Mouse (Mus musculus) forebrain, embryonic 11.5 days (tissue): ENCODE measurements around the gene Itgb3bp. TPM values are rescaled to one million over a fixed set of nuclear protein-coding genes. Genes with fewer than 3 reads are reported as not detected.

ENCODE experiments used
- ATAC-seq: fragments of 200-750 bp; cut with Nextera tagmentation; replicated peaks from 2 replicates; pipeline ENCODE4 v1.8.0; 2017; ENCODE audit warnings: moderate TSS enrichment; ENCODE audit not compliant: low FRiP score
- DNase-seq: peaks from one replicate; pipeline ENCODE4 v3.0.0-alpha.2; 2017; ENCODE audit warnings: low spot score
- H3K27ac ChIP-seq: fragments of 300-500 bp; sonication (generic); 2 replicates; pipeline ENCODE4 v1.5.1; 2014; ENCODE audit warnings: low read depth, low read length
- H3K27me3 ChIP-seq: fragments of 300-500 bp; sonication (generic); 2 replicates; pipeline ENCODE4 v1.6.1; 2014; ENCODE audit warnings: mild to moderate bottlenecking, low read length, mixed read lengths; ENCODE audit not compliant: control insufficient read depth, insufficient read depth
- H3K36me3 ChIP-seq: fragments of 300-500 bp; sonication (generic); 2 replicates; pipeline ENCODE4 v1.6.1; 2014; ENCODE audit warnings: mild to moderate bottlenecking, low read length, moderate library complexity, mixed read lengths; ENCODE audit not compliant: control insufficient read depth, insufficient read depth
- H3K4me1 ChIP-seq: fragments of 300-500 bp; sonication (generic); replicated peaks from 2 replicates; pipeline ENCODE4 v1.6.1; 2014; ENCODE audit warnings: low read length, mixed read lengths; ENCODE audit not compliant: control insufficient read depth, insufficient read depth
- H3K4me2 ChIP-seq: fragments of 300-500 bp; sonication (generic); 2 replicates; pipeline ENCODE4 v1.6.1; 2014; ENCODE audit warnings: low read depth, mild to moderate bottlenecking, low read length, moderate library complexity, mixed read lengths; ENCODE audit not compliant: severe bottlenecking
- H3K4me3 ChIP-seq: fragments of 300-500 bp; sonication (generic); 2 replicates; pipeline ENCODE4 v1.5.1; 2014; ENCODE audit warnings: low read depth, low read length
- H3K9ac ChIP-seq: fragments of 300-500 bp; sonication (generic); 2 replicates; pipeline ENCODE4 v1.6.1; 2014; ENCODE audit warnings: low read length
- H3K9me3 ChIP-seq: fragments of 300-500 bp; sonication (generic); 2 replicates; pipeline ENCODE4 v1.6.1; 2016; ENCODE audit warnings: low read length, mixed read lengths; ENCODE audit not compliant: control insufficient read depth
- WGBS: fragments of 180-500 bp; shearing (Covaris S2); extraction: QIAGEN DNeasy Blood & Tissue Kit; methylation state at CpG from one replicate; pipeline ENCODE4 v1.1.7; 2014; 5-methylcytosine and 5-hydroxymethylcytosine counted together
- polyA plus RNA-seq: library from polyadenylated mRNA; unstranded; fragments of >200 nt; fragmentation: Nextera tagmentation; extraction: Ambion mirVana; gene quantifications from 2 replicates; pipeline ENCODE4 v1.2.1, GENCODE M21; 2014

Gene Itgb3bp
- polyA plus RNA-seq: 51.0 and 57.3 TPM in 2 replicates

DNA sequence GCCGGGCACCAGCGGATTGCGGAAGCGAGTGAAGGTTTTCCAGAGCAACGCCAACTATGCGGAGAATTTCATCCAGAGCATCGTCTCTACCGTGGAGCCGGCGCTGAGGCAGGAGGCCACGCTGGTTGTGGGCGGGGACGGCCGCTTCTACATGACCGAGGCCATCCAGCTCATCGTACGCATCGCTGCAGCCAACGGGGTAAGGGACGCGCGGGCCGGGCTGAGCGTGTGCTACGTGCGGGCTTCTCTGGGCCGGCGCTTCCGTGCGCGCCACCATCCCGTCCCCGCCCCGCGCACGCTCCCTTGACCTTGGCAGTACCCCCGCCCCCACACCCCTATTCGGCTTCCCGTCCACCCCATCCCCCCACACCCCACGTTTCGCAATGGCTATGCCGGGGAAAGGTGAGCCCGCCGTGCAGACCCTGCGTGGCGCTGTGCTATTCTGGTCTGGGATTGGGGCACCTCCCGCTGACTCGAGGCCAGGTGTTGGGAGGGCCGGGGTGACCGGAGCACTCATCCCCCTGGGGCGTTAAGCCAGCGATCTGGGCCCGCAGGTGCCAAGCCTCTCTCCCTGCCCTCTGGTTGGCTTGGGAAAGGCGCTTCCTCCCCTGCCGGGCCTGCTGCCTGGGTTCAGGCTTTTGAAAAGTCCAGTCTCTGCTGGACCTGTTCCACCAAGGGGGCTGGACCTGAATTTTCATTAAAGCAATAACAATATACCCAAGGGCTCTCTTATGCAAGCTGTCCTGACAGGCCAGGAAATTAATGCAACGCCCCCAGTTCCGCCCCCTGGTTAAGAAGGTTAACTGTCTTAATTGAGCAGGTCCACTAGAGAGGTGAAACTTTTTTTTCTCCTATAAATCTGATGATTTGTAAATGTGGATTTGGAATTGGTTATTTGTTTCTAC, at the start of gene Itgb3bp:
TSS of gene Itgb3bp (minus strand) at position 201 of the 905 bp plus-strand sequence.
- ATAC-seq: peak; percentile 92

DNA sequence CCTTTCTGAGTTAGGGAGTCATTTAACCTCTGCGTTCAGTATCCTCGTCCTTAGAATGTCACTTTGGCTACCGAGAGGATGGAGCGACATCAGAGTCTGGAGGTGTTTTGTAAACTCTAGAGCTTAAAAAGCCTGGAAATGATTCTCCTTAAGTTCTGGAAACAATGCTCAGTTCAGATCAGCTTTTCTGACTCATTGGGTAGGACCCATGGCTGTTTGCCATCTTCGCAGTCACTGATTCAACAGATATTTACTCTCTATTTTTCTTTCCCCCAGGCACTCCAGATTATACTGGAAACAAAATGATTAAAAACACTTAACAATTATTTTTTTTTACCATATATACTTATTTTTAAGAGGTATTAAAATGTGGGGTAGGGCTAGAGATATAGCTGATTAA, 49.7 kb upstream of the Itgb3bp start:
- Histone ChIP-seq H3K9ac (no peak overlapping the region), H3K4me2 (no peak overlapping the region), H3K27me3 (no peaks in the 10 kb centered on the region), H3K4me3 (no peak overlapping the region), H3K36me3 (no peaks in the 10 kb centered on the region), H3K9me3 (no peaks in the 10 kb centered on the region), H3K27ac (no peak overlapping the region), H3K4me1 (no peaks in the 10 kb centered on the region)
- DNase-seq: no peak
- no peak for ATAC-seq
- WGBS: 92% methylated on average over 5 of the region's 5 CpGs

More for the DNA sequence above, at the start of gene Itgb3bp:
- 1% methylated on average over 56 of the region's 57 CpGs for WGBS
- Histone ChIP-seq H3K4me1 (no peaks in the 10 kb centered on the region), H3K9me3 (no peaks in the 10 kb centered on the region), H3K9ac (peak within 1 kb of the TSS; percentile 77), H3K4me3 (peak within 1 kb of the TSS; percentile 61), H3K27ac (peak within 1 kb of the TSS; percentile 70), H3K4me2 (peak within 1 kb of the TSS; percentile 92), H3K27me3 (no peaks in the 10 kb centered on the region), H3K36me3 (no peaks in the 10 kb centered on the region)
- peak; percentile 86 for DNase-seq

DNA sequence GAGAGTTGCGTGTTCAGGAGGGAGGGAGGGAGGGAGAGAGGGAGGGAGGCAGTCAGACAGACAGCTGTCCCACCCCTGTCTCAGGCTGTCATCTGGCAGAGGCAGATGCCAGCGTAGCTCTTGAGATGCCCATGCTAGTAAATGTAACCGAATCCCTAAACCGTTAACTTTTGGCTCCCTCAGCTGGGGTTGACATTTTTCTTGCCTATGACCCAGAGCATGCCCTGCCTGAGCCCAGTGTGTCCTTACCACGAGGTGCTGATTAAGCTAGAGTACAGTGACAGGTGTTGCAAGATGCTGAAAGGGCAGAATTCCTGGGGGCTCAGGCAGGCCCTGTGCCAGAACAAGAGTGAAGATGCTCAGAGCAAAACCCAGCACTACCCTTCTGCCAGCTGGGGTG, 44.8 kb upstream of the Itgb3bp start:
- no peak for DNase-seq
- H3K27ac ChIP-seq: no peak overlapping the region
- 72% methylated on average over 5 of the region's 5 CpGs for WGBS
- no peaks in the 10 kb centered on the region for H3K4me1 ChIP-seq
- no peaks in the 10 kb centered on the region for H3K27me3 ChIP-seq
- ATAC-seq: no peak
- H3K9me3 ChIP-seq: no peaks in the 10 kb centered on the region
- H3K9ac ChIP-seq: no peak overlapping the region
- no peak overlapping the region for H3K4me3 ChIP-seq
- H3K4me2 ChIP-seq: no peak overlapping the region
- no peaks in the 10 kb centered on the region for H3K36me3 ChIP-seq

DNA sequence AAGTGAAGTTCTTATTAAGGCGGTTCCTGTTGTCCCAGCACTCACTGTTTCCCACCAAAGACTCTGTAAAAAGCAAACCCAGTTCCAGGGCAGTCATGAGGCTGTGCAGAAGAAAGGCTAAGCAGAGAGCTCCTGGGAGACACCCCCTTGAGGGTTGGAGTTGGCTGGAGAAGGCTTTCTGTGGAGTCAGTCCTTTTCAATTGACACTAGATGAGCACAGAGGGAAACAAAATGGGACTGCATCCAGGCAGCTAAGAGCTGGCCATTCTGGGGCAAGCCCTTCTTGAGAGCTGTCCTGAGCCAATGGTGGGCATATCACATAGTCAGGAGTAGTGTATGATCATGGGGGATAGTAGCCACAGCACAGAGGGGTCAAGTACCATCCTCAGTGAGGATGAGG, 44.3 kb upstream of the Itgb3bp start:
- H3K4me1 ChIP-seq: no peaks in the 10 kb centered on the region
- no peaks in the 10 kb centered on the region for H3K27me3 ChIP-seq
- WGBS: 91% methylated on average over 1 of the region's 1 CpGs
- DNase-seq: no peak
- H3K4me2 ChIP-seq: no peak overlapping the region
- H3K36me3 ChIP-seq: no peaks in the 10 kb centered on the region
- no peak overlapping the region for H3K4me3 ChIP-seq
- H3K27ac ChIP-seq: no peak overlapping the region
- no peak overlapping the region for H3K9ac ChIP-seq
- no peaks in the 10 kb centered on the region for H3K9me3 ChIP-seq
- no peak for ATAC-seq

- no peaks in the 10 kb centered on the region for H3K36me3 ChIP-seq
- ATAC-seq (no peak), DNase-seq (no peak)
- no peak overlapping the region for H3K4me3 ChIP-seq
- H3K9me3 ChIP-seq: no peaks in the 10 kb centered on the region
- H3K27ac ChIP-seq: no peak overlapping the region
- H3K9ac ChIP-seq: no peak overlapping the region
- H3K4me2 ChIP-seq: no peak overlapping the region
- H3K27me3 ChIP-seq: no peaks in the 10 kb centered on the region
- no peaks in the 10 kb centered on the region for H3K4me1 ChIP-seq
- WGBS: 91% methylated on average over 6 of the region's 6 CpGs
Observed at GRCm38 (mm10) chr4:99972886-99973285, 43.3 kb upstream of the Itgb3bp start.

- WGBS: 83% methylated on average over 4 of the region's 4 CpGs
- no peak overlapping the region for H3K9ac ChIP-seq
- H3K4me1 ChIP-seq: no peaks in the 10 kb centered on the region
- no peak for DNase-seq
- H3K4me3 ChIP-seq: no peak overlapping the region
- H3K4me2 ChIP-seq: no peak overlapping the region
- ATAC-seq: no peak
- H3K36me3 ChIP-seq: no peaks in the 10 kb centered on the region
- H3K9me3 ChIP-seq: no peaks in the 10 kb centered on the region
- no peak overlapping the region for H3K27ac ChIP-seq
- no peaks in the 10 kb centered on the region for H3K27me3 ChIP-seq
Observed at GRCm38 (mm10) chr4:99970097-99970496, 40.5 kb upstream of the Itgb3bp start.

DNA sequence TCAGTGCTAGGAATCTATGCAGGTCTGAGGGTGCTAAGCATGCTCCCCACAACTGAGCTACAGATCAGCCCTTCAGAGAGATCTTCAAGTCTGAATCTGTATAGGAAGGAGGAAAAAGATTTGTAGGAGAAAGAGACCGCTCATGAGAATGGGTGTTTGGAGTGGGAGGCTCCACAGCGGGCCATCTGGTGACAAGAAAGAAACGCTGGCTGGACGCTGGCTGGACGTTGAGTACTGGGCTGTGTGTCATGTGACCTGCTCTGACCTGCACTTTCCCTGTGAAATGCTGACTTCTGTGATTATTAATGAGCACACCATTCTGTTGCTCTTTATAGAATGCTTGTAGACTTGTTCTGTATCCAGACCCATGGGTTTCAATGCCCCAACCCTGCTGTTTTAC, 39.7 kb upstream of the Itgb3bp start:
- Histone ChIP-seq H3K9me3 (no peaks in the 10 kb centered on the region), H3K27ac (no peak overlapping the region), H3K4me1 (no peaks in the 10 kb centered on the region), H3K4me3 (no peak overlapping the region), H3K9ac (no peak overlapping the region), H3K27me3 (no peaks in the 10 kb centered on the region), H3K36me3 (no peaks in the 10 kb centered on the region), H3K4me2 (no peak overlapping the region)
- DNase-seq (no peak), ATAC-seq (no peak)
- 63% methylated on average over 5 of the region's 5 CpGs for WGBS

GRCm38 (mm10) chr4:99966555-99966954, 36.9 kb upstream of the Itgb3bp start:
- no peaks in the 10 kb centered on the region for H3K9me3 ChIP-seq
- H3K9ac ChIP-seq: no peak overlapping the region
- H3K27me3 ChIP-seq: no peaks in the 10 kb centered on the region
- ATAC-seq: no peak
- no peak overlapping the region for H3K4me2 ChIP-seq
- no peak overlapping the region for H3K4me3 ChIP-seq
- WGBS: 81% methylated on average over 6 of the region's 6 CpGs
- H3K4me1 ChIP-seq: no peaks in the 10 kb centered on the region
- no peak overlapping the region for H3K27ac ChIP-seq
- no peaks in the 10 kb centered on the region for H3K36me3 ChIP-seq
- DNase-seq: no peak

- H3K27ac ChIP-seq: no peak overlapping the region
- 93% methylated on average over 3 of the region's 3 CpGs for WGBS
Observed at GRCm38 (mm10) chr4:99959308-99959707, 29.7 kb upstream of the Itgb3bp start.

More at GRCm38 (mm10) chr4:99959308-99959707, 29.7 kb upstream of the Itgb3bp start:
- H3K27me3 ChIP-seq: no peaks in the 10 kb centered on the region
- H3K9me3 ChIP-seq: no peaks in the 10 kb centered on the region
- H3K36me3 ChIP-seq: no peaks in the 10 kb centered on the region
- ATAC-seq: no peak
- H3K4me1 ChIP-seq: no peaks in the 10 kb centered on the region
- DNase-seq: no peak
- H3K4me2 ChIP-seq: no peak overlapping the region
- H3K9ac ChIP-seq: no peak overlapping the region
- H3K4me3 ChIP-seq: no peak overlapping the region
